Mouse (Mus musculus): ENCODE data around the gene Gpr50. TPM values are rescaled to one million over a fixed set of nuclear protein-coding genes. Genes with fewer than 3 reads are reported as not detected.

Gene Gpr50
- total and polyA plus RNA-seq, 3 experiments: 0.11 TPM; not detected in 2

DNA sequence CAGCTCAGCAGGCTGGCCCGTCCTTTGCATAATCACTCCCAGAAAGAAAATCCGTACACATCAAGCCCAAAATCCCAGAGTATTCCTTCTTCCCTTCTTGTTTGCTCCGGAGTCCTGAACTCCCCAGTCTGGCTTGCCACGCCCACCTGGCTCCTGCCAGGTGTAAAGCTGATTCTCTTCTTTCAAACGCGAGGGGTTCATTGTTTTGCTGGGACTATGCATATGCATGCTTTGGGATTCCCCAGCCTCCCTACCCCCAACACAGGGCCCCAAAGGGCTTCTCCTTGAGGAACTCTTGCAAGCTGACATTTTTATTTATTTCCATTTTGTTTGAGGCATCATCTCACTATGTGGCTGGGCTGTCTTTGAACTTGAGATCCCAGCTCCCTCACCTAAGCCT is 6.8 kb downstream of the Gpr50 start:
- Histone ChIP-seq H3K36me3 (replicated peaks) (no peaks in the 10 kb centered on the region), H3K9me3 (replicated peaks) (no peaks in the 10 kb centered on the region), H3K4me1 (ENCODE audit: insufficient read depth, low read depth, low read length) (no peaks in the 10 kb centered on the region), H3K4me3 (ENCODE audit: low read depth, low read length) (no peak overlapping the region), H3K27me3 (ENCODE audit: insufficient read depth, low read length) (0 out of 2 replicates have a peak, but pooled peaks cover 2% of the 10 kb centered on the region)
- DNase-seq (ENCODE audit: low spot score) (no peak), ATAC-seq (ENCODE audit: extremely low read depth, insufficient number of reproducible peaks, low FRiP score, poor library complexity, severe bottlenecking) (no peak)
- TF ChIP-seq POLR2AphosphoS5 (IDR thresholded peaks at IDR 0.05; ENCODE audit: insufficient replicate concordance, low read depth, low read length) (no peak), TAL1 (conservative IDR thresholded peaks at IDR 0.05; ENCODE audit: low read depth, low read length) (no peak), GATA2 (IDR thresholded peaks at IDR 0.05; ENCODE audit: borderline replicate concordance, low read depth, low read length) (no peak), GATA1 (IDR thresholded peaks at IDR 0.05; ENCODE audit: borderline replicate concordance, low read length) (no peak), CTCF (IDR thresholded peaks at IDR 0.05; ENCODE audit: low read depth, low read length) (no peak)

- Histone ChIP-seq H3K4me1 (ENCODE audit: insufficient read depth, low read depth, low read length) (no peaks in the 10 kb centered on the region), H3K36me3 (replicated peaks) (no peaks in the 10 kb centered on the region), H3K27me3 (ENCODE audit: insufficient read depth, low read length) (no peaks in the 10 kb centered on the region), H3K9me3 (replicated peaks) (no peaks in the 10 kb centered on the region), H3K4me3 (ENCODE audit: low read depth, low read length) (no peak overlapping the region)
- ATAC-seq (ENCODE audit: extremely low read depth, insufficient number of reproducible peaks, low FRiP score, poor library complexity, severe bottlenecking): no peak
- no peak for DNase-seq (ENCODE audit: low spot score)
- TF ChIP-seq TAL1 (conservative IDR thresholded peaks at IDR 0.05; ENCODE audit: low read depth, low read length) (no peak), GATA2 (IDR thresholded peaks at IDR 0.05; ENCODE audit: borderline replicate concordance, low read depth, low read length) (no peak), GATA1 (IDR thresholded peaks at IDR 0.05; ENCODE audit: borderline replicate concordance, low read length) (no peak), POLR2AphosphoS5 (IDR thresholded peaks at IDR 0.05; ENCODE audit: insufficient replicate concordance, low read depth, low read length) (no peak), CTCF (IDR thresholded peaks at IDR 0.05; ENCODE audit: low read depth, low read length) (no peak)
Observed at GRCm38 (mm10) chrX:71700817-71701469, 37.5 kb downstream of the Gpr50 start.

Other genes starting within 250 kb of the Gpr50 start
- gene Cd99l2, start 170.8 kb upstream of the Gpr50 start, total RNA-seq (2014; fragmentation: Nextera tagmentation): 12.7 and 16.1 TPM in 2 replicates
- 21.4 and 22.2 TPM in 2 replicates for gene Cd99l2, start 170.8 kb upstream of the Gpr50 start, total RNA-seq (2017)
- 2.1 and 3.7 TPM in 2 replicates for gene Cd99l2, start 170.8 kb upstream of the Gpr50 start, polyA plus RNA-seq (2012)
- gene Hmgb3, start 107.7 kb upstream of the Gpr50 start, total RNA-seq (2014; fragmentation: Nextera tagmentation): 444 and 498 TPM in 2 replicates
- gene Hmgb3, start 107.7 kb upstream of the Gpr50 start, total RNA-seq (2017): 279 and 306 TPM in 2 replicates
- 269 and 287 TPM in 2 replicates for gene Hmgb3, start 107.7 kb upstream of the Gpr50 start, polyA plus RNA-seq (2012)
- gene Vma21, start 152.3 kb downstream of the Gpr50 start, total RNA-seq (2014; fragmentation: Nextera tagmentation): 51.1 and 68.1 TPM in 2 replicates
- gene Vma21, start 152.3 kb downstream of the Gpr50 start, total RNA-seq (2017): 13.7 and 16.7 TPM in 2 replicates
- gene Vma21, start 152.3 kb downstream of the Gpr50 start, polyA plus RNA-seq (2012): 3.9 and 9.8 TPM in 2 replicates

Data from G1E (cell line).